Comparison of ENCODE assay signal across 18 mouse cellular contexts in the genomic region with DNA sequence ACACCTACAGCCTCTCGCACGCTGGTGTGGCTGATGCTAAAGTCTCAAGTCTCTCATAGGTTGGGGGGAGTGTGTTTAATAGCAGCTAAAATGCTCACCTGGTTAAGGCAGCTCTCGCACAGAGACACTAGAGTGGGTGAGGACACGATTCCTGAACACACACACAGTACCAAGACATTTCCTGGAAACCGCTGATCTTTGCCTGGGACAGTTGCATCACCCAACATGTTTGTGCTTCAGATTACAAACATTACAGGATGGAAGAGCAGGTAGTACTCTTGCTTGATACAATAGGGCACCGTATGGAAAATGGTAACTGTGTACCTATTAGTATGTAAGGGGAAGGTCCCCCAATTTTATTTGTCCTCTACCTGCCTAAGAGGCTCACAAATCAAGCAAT.
"Had no signal": no experiment of that assay in that cellular context is flagged by ENCODE, and none has a peak within 500 bp of the region (broad histone marks: within the 10 kb centered on the region; RNA-seq: fewer than 3 reads in every experiment).

No protein-coding gene starts in this region.

- ATAC-seq: lung, postnatal 0 days; midbrain, embryonic 13.5 days; midbrain, embryonic 15.5 days had no signal

- H3K4me1 ChIP-seq: limb, embryonic 15.5 days; lung, embryonic 15.5 days; megakaryocyte, embryonic 14.5 days; midbrain, embryonic 15.5 days; neural tube, embryonic 12.5 days; stomach, embryonic 15.5 days had no signal

- H3K36me3 ChIP-seq: limb, embryonic 15.5 days; lung, embryonic 15.5 days; midbrain, embryonic 13.5 days; midbrain, embryonic 15.5 days; neural tube, embryonic 12.5 days; stomach, embryonic 15.5 days had no signal

- H3K27ac ChIP-seq: limb, embryonic 15.5 days; liver, embryonic 14.5 days; lung, embryonic 15.5 days; macrophage; midbrain, embryonic 13.5 days; midbrain, embryonic 15.5 days; neural tube, embryonic 12.5 days; stomach, embryonic 15.5 days; stomach, postnatal 0 days had no signal

- H3K4me3 ChIP-seq: limb, embryonic 15.5 days; lung, embryonic 15.5 days; megakaryocyte, embryonic 14.5 days; midbrain, embryonic 13.5 days; midbrain, embryonic 15.5 days; neural tube, embryonic 12.5 days; stomach, embryonic 15.5 days had no signal

- H3K4me2 ChIP-seq: limb, embryonic 15.5 days; lung, embryonic 15.5 days; midbrain, embryonic 11.5 days; midbrain, embryonic 13.5 days; midbrain, embryonic 15.5 days; neural tube, embryonic 12.5 days; stomach, embryonic 15.5 days had no signal

- H3K9ac ChIP-seq: limb, embryonic 15.5 days; liver, embryonic 14.5 days; lung, embryonic 15.5 days; midbrain, embryonic 13.5 days; midbrain, embryonic 15.5 days; neural tube, embryonic 12.5 days; stomach, embryonic 15.5 days had no signal

- H3K27me3 ChIP-seq: limb, embryonic 15.5 days; lung, embryonic 15.5 days; midbrain, embryonic 13.5 days; midbrain, embryonic 15.5 days; neural tube, embryonic 12.5 days; stomach, embryonic 15.5 days had no signal

- DNase-seq: lung, adult 2 months; lung, postnatal 14 days; lung, postnatal 36 days; right cerebral cortex, postnatal 14 days; thymus, adult 2 months; thymus, postnatal 25 days had no signal

- H3K9me3 ChIP-seq: limb, embryonic 15.5 days; lung, embryonic 15.5 days; midbrain, embryonic 13.5 days; midbrain, embryonic 15.5 days; neural tube, embryonic 12.5 days; stomach, embryonic 15.5 days had no signal
